19 mouse cellular contexts compared by ENCODE assay signal in genomic region chr16:31327430-31327829, GRCm38 (mm10). TPM values are rescaled to one million over a fixed set of nuclear protein-coding genes. Genes with fewer than 3 reads are reported as not detected.
DNase-seq lines count a peak whose midpoint lies in the region; ATAC-seq and TF ChIP-seq lines count a peak whose summit lies in the region.
"Had no signal": no experiment of that assay in that cellular context is flagged by ENCODE, and none has a peak within 500 bp of the region (broad histone marks: within the 10 kb centered on the region; RNA-seq: fewer than 3 reads in every experiment).

No protein-coding gene starts in this region.

- no peaks in the 10 kb centered on the region for H3K27me3 ChIP-seq in kidney, adult 2 months (replicated peaks; ENCODE audit: control insufficient read depth, insufficient read depth, low read length)
- no peaks in the 10 kb centered on the region for H3K27me3 ChIP-seq in lung, embryonic 16.5 days (ENCODE audit: control insufficient read depth, insufficient read depth, low read depth, low read length)
- H3K27me3 ChIP-seq in small intestine, adult 2 months (ENCODE audit: control insufficient read depth, insufficient read depth, low read length), result no peaks in the 10 kb centered on the region
- H3K27me3 ChIP-seq in forebrain, embryonic 15.5 days, result no peaks in the 10 kb centered on the region
- H3K27me3 ChIP-seq: CH12.LX; hindbrain, embryonic 12.5 days; intestine, embryonic 15.5 days; neural tube, embryonic 13.5 days had no signal

- DNase-seq in gastrocnemius, adult 2 months, result no peak
- DNase-seq in gastrocnemius, adult 18-20 months (ENCODE audit: low spot score), result no peak
- peak; percentile 58 for DNase-seq in kidney, adult 2 months
- no peak for DNase-seq in kidney, adult 18-20 months
- no peak for DNase-seq in lung, adult 18-20 months
- DNase-seq: cerebellum, postnatal 14 days; right cerebral cortex, postnatal 4 days; thymus, adult 2 months had no signal

- no peak for TF ChIP-seq POLR2A in kidney, adult 2 months (IDR thresholded peaks at IDR 0.05; ENCODE audit: low read depth, low read length)
- no peak for TF ChIP-seq POLR2A in small intestine, adult 2 months (IDR thresholded peaks at IDR 0.05; ENCODE audit: low read depth, low read length)

- H3K27ac ChIP-seq in gastrocnemius, adult 2 months, result peak overlapping the region; percentile 85
- H3K27ac ChIP-seq in kidney, adult 2 months (ENCODE audit: insufficient read depth, low read depth, low read length), result peak overlapping the region; percentile 81
- H3K27ac ChIP-seq in lung, embryonic 16.5 days (ENCODE audit: low read length), result peak overlapping the region; percentile 70
- H3K27ac ChIP-seq in small intestine, adult 2 months (ENCODE audit: insufficient read depth, low read depth, low read length), result peak overlapping the region; percentile 0; the same call in 1 of the 2 replicates
- no peak overlapping the region for H3K27ac ChIP-seq in forebrain, embryonic 15.5 days (replicated peaks)
- H3K27ac ChIP-seq: hindbrain, embryonic 12.5 days; intestine, embryonic 15.5 days; neural tube, embryonic 13.5 days had no signal

- no peak overlapping the region for H3K9ac ChIP-seq in lung, embryonic 16.5 days (ENCODE audit: low read length)
- no peak overlapping the region for H3K9ac ChIP-seq in forebrain, embryonic 15.5 days (replicated peaks)
- H3K9ac ChIP-seq: hindbrain, embryonic 12.5 days; intestine, embryonic 15.5 days; neural tube, embryonic 13.5 days had no signal

- no peak for TF ChIP-seq CTCF in gastrocnemius, adult 2 months (IDR thresholded peaks at IDR 0.05)
- no peak for TF ChIP-seq CTCF in kidney, adult 2 months (conservative IDR thresholded peaks at IDR 0.05; ENCODE audit: insufficient read depth, insufficient read length, low read depth, low read length)
- no peak for TF ChIP-seq CTCF in small intestine, adult 2 months (IDR thresholded peaks at IDR 0.05; ENCODE audit: extremely low read depth, insufficient read length, insufficient replicate concordance, low read depth, low read length)

- no peaks in the 10 kb centered on the region for H3K9me3 ChIP-seq in lung, embryonic 16.5 days (ENCODE audit: control insufficient read depth, low read length)
- no peaks in the 10 kb centered on the region for H3K9me3 ChIP-seq in forebrain, embryonic 15.5 days
- H3K9me3 ChIP-seq: hindbrain, embryonic 12.5 days; intestine, embryonic 15.5 days; neural tube, embryonic 13.5 days had no signal

- WGBS in kidney, adult 2 months, result 61% methylated on average over 8 of the region's 8 CpGs
- WGBS in lung, embryonic 16.5 days, result 56% methylated on average over 8 of the region's 8 CpGs
- WGBS in small intestine, adult 2 months, result 76% methylated on average over 8 of the region's 8 CpGs
- 81% methylated on average over 8 of the region's 8 CpGs for WGBS in forebrain, embryonic 15.5 days

- H3K4me2 ChIP-seq in lung, embryonic 16.5 days (ENCODE audit: low read depth, low read length), result no peak overlapping the region
- H3K4me2 ChIP-seq in forebrain, embryonic 15.5 days (replicated peaks), result no peak overlapping the region
- H3K4me2 ChIP-seq: hindbrain, embryonic 12.5 days; intestine, embryonic 15.5 days; neural tube, embryonic 13.5 days had no signal

- H3K4me1 ChIP-seq in kidney, adult 2 months (ENCODE audit: control insufficient read depth, insufficient read depth, low read length), result peaks cover 6% of the 10 kb centered on the region
- H3K4me1 ChIP-seq in lung, embryonic 16.5 days (replicated peaks; ENCODE audit: control insufficient read depth, insufficient read depth, low read length), result peaks cover 13% of the 10 kb centered on the region
- H3K4me1 ChIP-seq in small intestine, adult 2 months (ENCODE audit: control insufficient read depth, insufficient read depth, insufficient read length, low read length), result no peaks in the 10 kb centered on the region
- no peaks in the 10 kb centered on the region for H3K4me1 ChIP-seq in forebrain, embryonic 15.5 days
- H3K4me1 ChIP-seq: hindbrain, embryonic 12.5 days had no signal

- no peak for ATAC-seq in lung, embryonic 16.5 days (ENCODE audit: low read depth)
- no peak for ATAC-seq in forebrain, embryonic 15.5 days (replicated peaks)
- ATAC-seq: activated CD4-positive, CD25-positive, alpha-beta regulatory T cell, adult 4 months; forebrain, embryonic 16.5 days; intestine, embryonic 15.5 days; midbrain, embryonic 16.5 days had no signal

- no peaks in the 10 kb centered on the region for H3K36me3 ChIP-seq in kidney, adult 2 months (ENCODE audit: control insufficient read depth, insufficient read depth, low read length)
- no peaks in the 10 kb centered on the region for H3K36me3 ChIP-seq in lung, embryonic 16.5 days (ENCODE audit: control insufficient read depth, insufficient read depth, low read length)
- H3K36me3 ChIP-seq in small intestine, adult 2 months (ENCODE audit: control insufficient read depth, insufficient read depth, low read length), result no peaks in the 10 kb centered on the region
- no peaks in the 10 kb centered on the region for H3K36me3 ChIP-seq in forebrain, embryonic 15.5 days
- H3K36me3 ChIP-seq: hindbrain, embryonic 12.5 days; intestine, embryonic 15.5 days; neural tube, embryonic 13.5 days had no signal

- H3K4me3 ChIP-seq in gastrocnemius, adult 2 months, result no peak overlapping the region
- no peak overlapping the region for H3K4me3 ChIP-seq in kidney, adult 2 months (ENCODE audit: insufficient read depth, low read depth, low read length)
- H3K4me3 ChIP-seq in lung, embryonic 16.5 days (ENCODE audit: low read length), result no peak overlapping the region
- H3K4me3 ChIP-seq in small intestine, adult 2 months (ENCODE audit: low read depth, low read length), result no peak overlapping the region
- H3K4me3 ChIP-seq in forebrain, embryonic 15.5 days, result no peak overlapping the region
- H3K4me3 ChIP-seq: hindbrain, embryonic 12.5 days; intestine, embryonic 15.5 days; neural tube, embryonic 13.5 days had no signal

- intact Hi-C loops in gastrocnemius, adult 2 months (cut with DNase I), result loop anchor here (5.0 kb wide), 1 partner anchor 50 kb away; the partner anchor contains the start of gene Ppp1r2

RNA-seq across cellular contexts. Expression of gene Apod, which starts 12.8 kb away (rescaled TPM):
- 10 to 100 TPM; 34.3 to 42.6 TPM for total RNA-seq in gastrocnemius, adult 2 months (2021)
- total RNA-seq in gastrocnemius, adult 18-20 months (2021), result 10 to 100 TPM; 41.6 to 82.1 TPM
- polyA plus RNA-seq in kidney, adult 2 months (2012; rRNA removed), result 1.4 and 2.5 TPM in 2 replicates
- 0.38 and 1.2 TPM in 2 replicates for polyA plus RNA-seq in lung, embryonic 16.5 days (2015; fragmentation: Nextera tagmentation; extraction: Ambion mirVana)
- 0.06 and 0.35 TPM in 2 replicates for polyA plus RNA-seq in small intestine, adult 2 months (2012; rRNA removed)
- polyA plus RNA-seq in forebrain, embryonic 15.5 days (2015; fragmentation: Nextera tagmentation; extraction: Ambion mirVana), result 56.2 and 60.7 TPM in 2 replicates
- total RNA-seq: megakaryocyte progenitor cell, adult 5-6 weeks had no signal
- polyA plus RNA-seq: activated CD4-positive, CD25-positive, alpha-beta regulatory T cell, adult 4 months had no signal

RNA-seq across cellular contexts. Expression of gene Ppp1r2, which starts 52.4 kb away (rescaled TPM):
- 10 to 100 TPM; 78.9 to 89.0 TPM for total RNA-seq in gastrocnemius, adult 2 months (2021)
- total RNA-seq in gastrocnemius, adult 18-20 months (2021), result 10 to 100 TPM; 83.4 to 98.3 TPM
- 30.4 and 33.5 TPM in 2 replicates for polyA plus RNA-seq in kidney, adult 2 months (2012; rRNA removed)
- 110 and 116 TPM in 2 replicates for polyA plus RNA-seq in lung, embryonic 16.5 days (2015; fragmentation: Nextera tagmentation; extraction: Ambion mirVana)
- 26.9 and 83.9 TPM in 2 replicates for polyA plus RNA-seq in small intestine, adult 2 months (2012; rRNA removed)
- polyA plus RNA-seq in forebrain, embryonic 15.5 days (2015; fragmentation: Nextera tagmentation; extraction: Ambion mirVana), result 84.3 and 89.5 TPM in 2 replicates

Comparison
In these comparisons a context has a peak if more than half of its experiments do, and no peak if none do; other contexts are left out.
1. RNA of gene Apod, which starts 12.8 kb away (polyA plus RNA-seq): 56.2 to 60.7 TPM in forebrain, embryonic 15.5 days; 1.4 to 2.5 TPM in kidney, adult 2 months, 0.38 to 1.2 TPM in lung, embryonic 16.5 days and 0.06 to 0.35 TPM in small intestine, adult 2 months; every median in the first group is over 10 times any median in the second.